Mouse (Mus musculus) megakaryocyte, adult 5-6 weeks (primary cell): ENCODE measurements around the gene Dnajb1. TPM values are rescaled to one million over a fixed set of nuclear protein-coding genes. Genes with fewer than 3 reads are reported as not detected.
"Not testable (repeated sequence)": the region's sequence is repeated elsewhere in the genome, so short reads cannot be mapped to it uniquely, and the experiment has no call there.

ENCODE experiments used
- ATAC-seq: 2 replicates; pipeline ENCODE4 v1.8.0; 2016; ENCODE audit warnings: mild to moderate bottlenecking, inconsistent platforms; ENCODE audit not compliant: poor library complexity, severe bottlenecking
- total RNA-seq, 2 experiments: library from RNA; stranded (forward) in 1 of 2; stranded (reverse) in 1 of 2; fragments of 153-499, 151-499 nt in 1 of 2; fragments of 221-1000, 200-1000 nt in 1 of 2; gene quantifications; 2 replicates each; pipeline versions ENCODE4 v1.2.3 to v1.2.4; 2015 to 2017

Dnajb1 gene
- 40.0 and 40.7 TPM in 2 replicates for total RNA-seq (2015)
- 26.4 and 34.4 TPM in 2 replicates for total RNA-seq (2017)

GRCm38 (mm10) chr8:83607661-83608397 lies at the start of gene Dnajb1, which contains the start of gene Tecr:
Dnajb1 (plus strand) TSS chr8:83608193.
Tecr (minus strand) TSS chr8:83607971.
- peak; percentile 83 for ATAC-seq

- no peak for ATAC-seq
These were observed 45.3 kb upstream of the Dnajb1 start for GRCm38 (mm10) chr8:83562669-83563068.

GRCm38 (mm10) chr8:83563246-83563645 lies 44.7 kb upstream of the Dnajb1 start:
- ATAC-seq = no peak

GRCm38 (mm10) chr8:83565731-83566375 lies 42.1 kb upstream of the Dnajb1 start:
- peak; percentile 46 for ATAC-seq

GRCm38 (mm10) chr8:83566469-83567395 lies 41.3 kb upstream of the Dnajb1 start, which contains the start of gene Ndufb7:
Ndufb7 (plus strand) TSS chr8:83566671.
- ATAC-seq = peak; percentile 94

- no peak for ATAC-seq
These were observed 40.3 kb upstream of the Dnajb1 start for GRCm38 (mm10) chr8:83567668-83568067.

GRCm38 (mm10) chr8:83568128-83568527 lies 39.9 kb upstream of the Dnajb1 start:
- ATAC-seq = no peak

GRCm38 (mm10) chr8:83568755-83569154 lies 39.2 kb upstream of the Dnajb1 start:
- ATAC-seq = no peak

GRCm38 (mm10) chr8:83569165-83569564 lies 38.8 kb upstream of the Dnajb1 start:
- ATAC-seq = no peak

GRCm38 (mm10) chr8:83570272-83571000 lies 37.6 kb upstream of the Dnajb1 start:
- ATAC-seq = no peak

- not testable (repeated sequence) for ATAC-seq
These were observed 37.0 kb upstream of the Dnajb1 start for GRCm38 (mm10) chr8:83571001-83571340.

GRCm38 (mm10) chr8:83571791-83572190 lies 36.2 kb upstream of the Dnajb1 start:
- ATAC-seq = no peak

- peak; percentile 19; the same call in 1 of the 2 replicates for ATAC-seq
These were observed 35.7 kb upstream of the Dnajb1 start for GRCm38 (mm10) chr8:83572246-83572812.

GRCm38 (mm10) chr8:83573140-83573875 lies 34.7 kb upstream of the Dnajb1 start:
- peak; percentile 83 for ATAC-seq

GRCm38 (mm10) chr8:83574631-83575315 lies 33.2 kb upstream of the Dnajb1 start:
- ATAC-seq = no peak

- ATAC-seq = no peak
These were observed 32.2 kb upstream of the Dnajb1 start for GRCm38 (mm10) chr8:83575561-83576515.

GRCm38 (mm10) chr8:83576516-83576895 lies 31.5 kb upstream of the Dnajb1 start:
- no peak for ATAC-seq

- no peak for ATAC-seq
These were observed 31.1 kb upstream of the Dnajb1 start for GRCm38 (mm10) chr8:83576921-83577320.
